Mouse (Mus musculus): ENCODE data around the gene Slc1a6. TPM values are rescaled to one million over a fixed set of nuclear protein-coding genes. Genes with fewer than 3 reads are reported as not detected.
"Not testable (repeated sequence)": the region's sequence is repeated elsewhere in the genome, so short reads cannot be mapped to it uniquely, and the experiment has no call there.

Gene Slc1a6
- not detected in 2 replicates for total RNA-seq (2017)

DNA sequence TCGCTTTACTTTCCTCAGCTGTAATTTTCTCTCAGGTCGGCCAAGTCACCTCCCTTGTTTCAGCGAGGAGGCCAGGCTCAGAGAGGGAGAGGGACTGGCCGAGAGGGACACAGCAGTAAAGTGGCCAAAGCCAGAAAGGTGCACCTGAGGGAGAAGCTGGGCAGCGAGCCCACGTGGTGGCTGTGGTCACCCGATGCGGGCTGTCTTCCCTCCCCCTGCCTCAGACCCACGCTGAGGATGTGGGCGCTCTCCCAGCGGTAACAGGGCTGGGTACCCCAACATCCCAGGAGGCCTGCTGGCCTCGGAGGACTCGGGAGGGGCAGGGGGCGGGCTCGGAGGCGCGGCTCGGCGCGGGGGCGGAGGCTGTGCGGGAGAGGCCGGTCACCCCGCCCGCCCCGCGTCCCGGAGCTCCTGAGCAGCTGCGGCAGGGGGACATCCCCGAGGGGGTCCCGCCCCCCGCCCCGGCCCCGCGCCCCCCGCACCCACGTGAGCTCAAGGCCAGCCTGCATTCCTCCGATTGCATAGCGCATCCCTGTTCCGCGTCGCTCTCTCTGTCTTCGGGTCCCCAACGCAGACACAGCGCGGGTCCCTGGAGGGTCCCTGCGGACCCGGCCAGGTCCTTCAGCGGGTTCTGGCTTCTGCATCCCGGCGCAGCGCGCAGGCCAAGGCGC is at the start of gene Slc1a6:
TSS of gene Slc1a6 (plus strand) at position 516 of the 671 bp plus-strand sequence.
- no peak for ATAC-seq (ENCODE audit: extremely low read depth, insufficient number of reproducible peaks, low FRiP score, poor library complexity, severe bottlenecking)

DNA sequence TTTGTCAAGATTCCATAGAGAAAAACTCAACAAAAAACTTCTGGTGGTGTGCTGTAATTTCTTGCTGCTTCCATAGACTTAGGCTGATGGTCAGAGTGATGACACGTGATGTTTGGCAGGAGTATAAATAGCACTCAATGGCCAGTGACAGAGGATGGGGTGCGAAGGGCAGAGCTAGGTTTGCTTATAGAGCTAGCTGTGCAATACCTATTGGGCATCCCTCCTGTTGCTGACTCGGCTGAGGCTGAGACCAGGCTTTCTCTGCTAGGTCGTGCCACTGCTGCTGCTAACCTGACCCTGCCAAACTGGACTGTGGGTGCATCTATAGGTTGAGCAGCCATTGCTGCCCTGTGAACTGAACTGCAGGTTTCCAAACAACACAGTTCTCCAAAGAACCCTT is 40.5 kb upstream of the Slc1a6 start:
- ATAC-seq (ENCODE audit: extremely low read depth, insufficient number of reproducible peaks, low FRiP score, poor library complexity, severe bottlenecking) = no peak

DNA sequence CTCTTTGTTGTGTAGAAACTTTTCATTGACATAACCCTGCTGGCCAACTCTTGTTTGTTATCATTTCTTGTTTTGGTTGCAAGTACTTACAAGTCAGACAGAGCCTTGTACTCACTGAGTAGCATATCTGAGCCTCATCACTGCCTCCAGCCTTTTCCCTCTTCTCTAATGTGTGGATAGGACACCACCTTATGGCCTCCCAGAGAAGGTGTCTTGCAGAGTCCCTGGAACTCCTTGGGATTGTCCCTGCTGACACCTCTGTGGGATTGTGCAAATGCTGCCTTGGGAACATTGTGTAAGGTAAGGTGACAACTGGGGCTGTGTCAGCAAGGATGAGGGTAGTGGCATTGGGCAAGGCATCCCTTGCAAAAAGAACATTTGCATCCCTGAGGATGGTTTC is 36.6 kb upstream of the Slc1a6 start:
- ATAC-seq (ENCODE audit: extremely low read depth, insufficient number of reproducible peaks, low FRiP score, poor library complexity, severe bottlenecking) = no peak

DNA sequence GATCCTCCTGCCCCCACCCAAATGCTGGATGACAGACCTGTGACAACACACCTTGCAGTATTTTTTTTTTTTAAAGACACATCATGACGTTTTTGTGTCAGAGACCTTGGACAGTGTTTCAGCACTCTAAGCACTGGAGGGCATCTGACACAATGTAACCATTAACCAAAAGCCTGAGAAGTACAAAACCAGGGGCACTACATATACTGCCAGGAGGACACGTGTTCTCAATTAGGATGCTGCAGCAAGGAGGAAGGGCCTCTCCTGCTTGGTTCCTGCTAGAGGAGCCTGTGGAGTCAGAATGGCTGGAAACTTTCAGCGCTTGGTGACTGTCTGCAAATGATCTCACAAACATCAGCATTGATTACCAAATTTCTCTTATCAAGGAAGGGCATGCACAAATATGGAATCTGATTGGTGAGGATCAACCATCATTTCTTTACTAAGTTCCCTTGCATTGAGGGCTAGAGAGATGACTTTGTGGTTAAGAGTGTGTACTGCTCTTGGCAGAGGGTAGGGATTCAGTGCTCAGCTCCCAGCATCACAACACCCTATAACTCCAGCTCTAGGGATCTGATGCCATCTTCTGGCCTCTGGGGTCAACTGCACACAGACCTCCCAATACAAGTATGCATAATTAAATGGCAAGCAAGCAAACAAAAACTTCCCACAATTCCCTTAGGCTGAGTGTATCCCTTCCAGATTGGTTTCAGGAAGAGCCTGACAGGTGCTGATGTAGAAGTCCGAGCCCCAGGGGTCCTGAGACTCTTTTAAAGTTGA is 34.7 kb upstream of the Slc1a6 start:
- no peak for ATAC-seq (ENCODE audit: extremely low read depth, insufficient number of reproducible peaks, low FRiP score, poor library complexity, severe bottlenecking)

DNA sequence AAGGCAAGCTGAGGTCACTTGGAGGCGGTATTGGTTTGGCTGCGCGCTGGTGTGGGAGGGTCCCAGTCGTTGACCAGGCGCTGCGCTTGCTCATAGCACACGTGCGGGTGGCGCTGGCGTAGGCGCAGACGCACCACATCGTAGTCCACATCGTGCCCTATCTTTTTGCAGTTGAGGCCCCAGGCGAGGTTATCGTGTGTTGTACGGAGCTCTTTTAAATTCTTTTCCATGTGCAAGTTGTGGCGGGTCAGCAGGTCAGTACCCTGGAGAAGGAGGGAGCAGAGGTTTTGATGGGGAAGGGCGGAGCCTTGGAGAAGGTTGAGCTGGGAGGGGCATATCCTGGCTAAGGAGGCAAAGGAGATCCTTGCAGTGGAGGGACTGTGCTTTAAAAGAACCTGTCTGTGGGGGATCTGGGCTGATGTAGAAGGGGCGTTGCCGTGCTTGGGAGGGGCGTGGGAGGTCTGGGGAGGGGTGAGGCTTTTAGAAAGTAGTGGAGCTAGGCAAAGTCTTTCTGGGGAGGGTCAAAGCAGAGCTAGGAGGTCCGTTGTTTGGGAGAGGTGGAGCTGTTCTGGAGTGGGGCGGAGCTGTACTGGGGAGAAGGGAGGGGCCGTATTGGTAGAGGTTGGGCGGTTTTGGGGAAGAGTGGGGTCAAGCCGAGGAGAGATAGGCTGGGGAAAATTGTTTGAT is 33.1 kb upstream of the Slc1a6 start:
- ATAC-seq (ENCODE audit: extremely low read depth, insufficient number of reproducible peaks, low FRiP score, poor library complexity, severe bottlenecking) = no peak

DNA sequence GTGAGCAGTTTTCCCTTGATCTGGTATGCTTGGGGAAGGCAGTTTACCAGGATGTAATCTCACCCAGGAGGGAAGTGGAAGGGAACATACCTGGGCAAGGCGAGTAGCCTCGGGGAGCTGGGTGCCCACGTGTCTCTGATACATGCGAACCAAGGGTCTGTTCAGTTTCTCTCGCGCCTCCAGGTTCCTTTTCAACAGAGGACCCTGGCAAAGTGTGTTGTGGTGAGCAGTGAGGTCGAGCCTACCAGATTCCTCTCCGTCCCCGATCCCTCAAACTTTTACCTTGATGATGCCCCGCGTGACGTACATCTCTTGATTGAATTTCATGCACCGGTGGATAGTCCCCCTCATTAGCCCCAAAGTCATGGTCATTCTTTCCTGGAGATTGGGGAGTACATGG is 32.1 kb upstream of the Slc1a6 start:
- ATAC-seq (ENCODE audit: extremely low read depth, insufficient number of reproducible peaks, low FRiP score, poor library complexity, severe bottlenecking) = no peak

DNA sequence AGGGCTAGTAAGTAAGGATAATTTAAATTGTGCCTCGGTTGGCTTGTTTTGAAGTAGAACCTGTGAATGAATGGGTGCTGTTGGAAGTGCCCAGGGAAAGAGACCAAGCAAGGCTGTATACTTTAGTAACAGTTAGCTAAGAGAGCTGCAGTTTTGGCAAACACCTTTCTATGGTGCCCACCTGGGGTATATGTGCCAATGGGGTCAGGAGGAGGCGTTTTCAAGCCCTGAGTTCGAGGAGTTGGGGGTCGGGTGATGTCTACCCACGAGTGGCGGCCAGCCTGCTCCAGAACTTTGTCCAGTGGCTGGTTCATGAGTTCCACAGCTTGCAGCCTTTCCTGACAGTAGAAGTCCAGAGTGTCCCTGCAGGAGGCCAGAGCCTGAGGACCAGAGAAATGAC is 31.4 kb upstream of the Slc1a6 start:
- no peak for ATAC-seq (ENCODE audit: extremely low read depth, insufficient number of reproducible peaks, low FRiP score, poor library complexity, severe bottlenecking)

DNA sequence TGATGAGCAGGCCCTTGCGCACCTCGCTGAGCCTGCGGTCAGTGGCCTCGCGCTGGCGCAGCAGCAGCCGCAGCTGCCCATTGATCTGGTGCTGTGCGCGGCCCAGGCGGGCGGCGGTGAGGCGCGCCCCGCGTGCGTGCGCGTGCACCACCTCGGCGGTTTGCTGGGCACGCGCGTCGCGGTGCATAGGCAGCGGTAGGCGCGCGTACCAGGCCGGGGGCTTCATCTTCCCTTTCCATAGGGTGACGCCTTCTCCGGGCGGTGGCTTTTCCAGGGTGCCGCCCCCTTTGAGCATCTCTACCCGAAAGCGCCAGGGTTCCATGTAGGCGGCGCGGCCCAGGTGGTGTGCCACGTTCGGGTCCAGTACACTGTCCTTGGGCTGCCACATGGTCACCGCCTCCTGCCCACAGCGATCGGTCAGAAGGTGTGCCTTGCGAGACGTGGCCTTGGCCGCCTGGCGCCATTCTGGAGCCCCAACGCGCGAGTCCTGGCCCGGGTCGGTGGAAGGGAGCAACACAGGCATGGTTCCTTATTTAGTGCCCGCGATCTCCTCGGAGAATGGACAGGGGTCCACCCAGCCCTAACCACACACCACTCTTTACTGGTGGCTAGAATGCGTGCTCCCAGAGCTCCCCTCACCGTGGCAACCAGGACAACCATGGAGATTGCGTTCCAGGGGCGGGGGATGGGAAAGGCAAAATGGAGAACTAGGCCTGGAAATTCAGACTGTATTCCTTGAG is 27.7 kb upstream of the Slc1a6 start, which contains the start of gene Ccdc105:
TSS of gene Ccdc105 (minus strand) at position 614 of the 740 bp plus-strand sequence.
- no peak for ATAC-seq (ENCODE audit: extremely low read depth, insufficient number of reproducible peaks, low FRiP score, poor library complexity, severe bottlenecking)

DNA sequence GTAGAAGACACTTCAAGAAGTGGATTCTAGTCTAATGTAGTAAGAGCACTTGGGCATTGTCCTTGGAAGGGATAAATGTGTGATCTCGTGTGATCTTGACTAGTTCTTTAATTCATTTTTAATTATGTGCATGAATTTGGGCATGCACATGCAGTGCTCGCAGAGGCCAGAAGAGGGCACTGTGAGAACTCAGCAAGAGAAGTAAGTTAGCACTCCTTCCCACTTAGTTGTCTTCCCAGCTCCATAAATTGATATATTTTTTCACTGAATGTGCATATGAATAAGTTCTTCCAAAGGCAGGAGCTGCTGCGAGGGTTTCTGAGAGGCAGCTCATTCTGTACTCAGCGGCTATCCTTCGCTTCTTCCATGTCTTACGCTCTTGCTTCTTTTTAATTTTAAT is 24.3 kb upstream of the Slc1a6 start:
- no peak for ATAC-seq (ENCODE audit: extremely low read depth, insufficient number of reproducible peaks, low FRiP score, poor library complexity, severe bottlenecking)

DNA sequence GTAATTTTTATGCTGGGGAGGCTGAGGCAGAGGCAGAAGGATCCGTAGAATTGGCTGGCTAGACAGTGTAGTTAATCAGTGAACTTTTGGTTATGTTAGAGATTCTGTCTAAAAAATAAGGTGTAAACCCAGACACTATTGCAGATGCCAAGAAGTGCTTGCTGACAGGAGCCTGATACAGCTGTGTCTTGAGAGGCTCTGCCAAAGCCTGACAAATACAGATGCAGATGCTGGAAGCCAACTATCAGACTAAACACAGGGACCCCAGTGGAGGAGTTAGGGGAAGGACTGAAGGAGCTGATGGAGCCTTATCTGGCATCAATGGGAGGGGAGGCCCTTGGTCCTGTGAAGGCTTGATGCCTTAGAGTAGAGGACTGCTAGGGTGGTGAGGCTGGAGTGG is 14.7 kb upstream of the Slc1a6 start:
- no peak for ATAC-seq (ENCODE audit: extremely low read depth, insufficient number of reproducible peaks, low FRiP score, poor library complexity, severe bottlenecking)

DNA sequence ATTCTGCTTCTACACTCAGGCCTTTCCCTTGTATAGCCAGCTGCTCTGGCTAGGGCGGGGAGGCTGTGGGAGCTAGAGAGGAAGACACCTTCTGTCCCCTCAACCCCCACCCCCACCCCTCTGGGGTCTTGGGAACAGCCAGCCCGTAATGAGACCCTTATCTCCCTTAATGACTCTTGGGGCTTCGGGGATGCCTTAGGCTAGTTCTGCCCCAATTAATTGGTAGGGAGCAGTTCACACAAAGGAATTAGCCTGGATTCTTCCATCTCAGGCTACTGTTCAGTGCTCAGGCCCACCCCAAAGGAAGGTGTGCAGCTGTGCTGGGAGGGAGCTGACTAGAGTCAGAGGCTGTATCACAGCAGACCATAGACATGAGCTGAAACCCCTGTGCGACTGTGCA is 4.5 kb upstream of the Slc1a6 start:
- ATAC-seq (ENCODE audit: extremely low read depth, insufficient number of reproducible peaks, low FRiP score, poor library complexity, severe bottlenecking) = no peak

DNA sequence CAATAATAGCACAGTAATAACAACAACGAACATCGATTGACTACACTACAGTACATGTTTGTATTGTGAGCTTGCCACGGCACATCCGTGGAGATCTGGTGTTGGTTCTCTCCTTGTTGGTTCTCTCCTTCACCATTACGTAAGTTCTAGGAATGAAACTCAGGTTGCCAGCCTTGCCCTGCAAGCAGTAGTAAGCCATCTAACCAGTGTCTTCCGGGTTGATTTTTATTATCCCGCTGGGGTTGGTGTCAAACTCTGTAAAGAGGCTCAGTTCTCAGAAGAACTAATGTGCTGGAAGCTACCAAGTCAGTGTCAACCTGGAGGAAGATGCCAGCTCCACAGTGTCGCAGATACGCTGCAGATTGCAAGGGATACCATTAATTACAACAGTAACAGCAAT is 769 bp upstream of the Slc1a6 start:
- ATAC-seq (ENCODE audit: extremely low read depth, insufficient number of reproducible peaks, low FRiP score, poor library complexity, severe bottlenecking) = no peak

DNA sequence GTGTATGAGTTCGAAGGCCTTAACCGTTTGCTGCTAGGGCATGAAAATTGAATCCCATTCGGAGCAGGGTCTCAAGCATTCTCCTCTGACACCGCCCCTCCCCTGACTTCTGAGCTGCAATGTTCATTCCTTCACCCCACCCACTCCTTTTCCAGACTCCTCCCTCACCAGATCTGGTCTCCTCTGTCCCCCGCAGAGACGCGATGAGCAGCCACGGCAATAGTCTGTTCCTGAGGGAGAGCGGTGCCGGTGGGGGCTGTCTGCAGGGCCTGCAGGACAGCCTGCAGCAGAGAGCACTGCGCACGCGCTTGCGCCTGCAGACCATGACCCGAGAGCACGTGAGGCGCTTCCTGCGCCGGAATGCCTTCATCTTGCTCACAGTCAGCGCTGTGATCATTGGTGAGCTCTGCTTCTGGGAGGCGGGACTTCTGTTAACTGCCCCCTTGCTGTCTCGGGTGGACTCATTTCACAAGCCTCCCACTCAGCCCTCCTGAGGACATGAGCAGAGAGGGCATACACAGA is 7.3 kb downstream of the Slc1a6 start:
- no peak for ATAC-seq (ENCODE audit: extremely low read depth, insufficient number of reproducible peaks, low FRiP score, poor library complexity, severe bottlenecking)

DNA sequence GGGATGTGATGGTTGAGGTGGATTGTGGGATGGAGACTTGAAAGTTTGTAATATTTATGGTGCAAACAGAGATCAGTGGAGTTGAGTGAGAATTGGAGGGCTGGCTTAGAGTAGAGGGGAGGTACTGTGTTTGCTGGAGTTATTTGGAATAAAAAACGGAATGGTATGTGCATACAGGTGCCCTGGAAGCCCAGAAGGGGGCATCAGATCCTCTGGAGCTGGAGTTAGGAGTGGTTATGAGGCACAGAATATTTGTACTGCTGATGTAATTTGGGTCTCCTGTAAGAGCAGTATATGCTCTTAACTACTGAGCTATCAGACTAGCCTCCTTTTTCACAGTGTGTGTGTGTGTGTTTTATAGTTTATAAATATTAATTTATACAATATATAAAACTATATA is 10.3 kb downstream of the Slc1a6 start:
- ATAC-seq (ENCODE audit: extremely low read depth, insufficient number of reproducible peaks, low FRiP score, poor library complexity, severe bottlenecking) = no peak

DNA sequence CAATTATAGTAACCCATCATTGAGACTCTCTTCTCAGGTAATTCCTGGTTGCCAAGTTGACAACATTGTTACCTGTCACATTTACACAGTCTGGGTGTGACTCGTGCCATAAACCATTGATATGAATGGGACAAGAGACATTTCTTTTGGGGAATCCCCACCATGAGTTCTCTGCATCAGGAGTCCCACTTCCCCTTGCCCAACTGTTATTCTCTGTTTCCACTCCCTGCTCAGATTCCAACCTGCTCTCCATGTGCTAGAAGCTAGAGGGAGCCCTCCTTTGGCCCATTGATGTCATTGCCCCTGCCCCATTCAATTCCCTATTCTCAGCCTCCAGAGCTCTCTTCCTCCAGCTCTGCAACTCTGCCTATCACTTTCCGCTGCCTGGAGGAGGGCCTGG is 21.2 kb downstream of the Slc1a6 start:
- no peak for ATAC-seq (ENCODE audit: extremely low read depth, insufficient number of reproducible peaks, low FRiP score, poor library complexity, severe bottlenecking)

DNA sequence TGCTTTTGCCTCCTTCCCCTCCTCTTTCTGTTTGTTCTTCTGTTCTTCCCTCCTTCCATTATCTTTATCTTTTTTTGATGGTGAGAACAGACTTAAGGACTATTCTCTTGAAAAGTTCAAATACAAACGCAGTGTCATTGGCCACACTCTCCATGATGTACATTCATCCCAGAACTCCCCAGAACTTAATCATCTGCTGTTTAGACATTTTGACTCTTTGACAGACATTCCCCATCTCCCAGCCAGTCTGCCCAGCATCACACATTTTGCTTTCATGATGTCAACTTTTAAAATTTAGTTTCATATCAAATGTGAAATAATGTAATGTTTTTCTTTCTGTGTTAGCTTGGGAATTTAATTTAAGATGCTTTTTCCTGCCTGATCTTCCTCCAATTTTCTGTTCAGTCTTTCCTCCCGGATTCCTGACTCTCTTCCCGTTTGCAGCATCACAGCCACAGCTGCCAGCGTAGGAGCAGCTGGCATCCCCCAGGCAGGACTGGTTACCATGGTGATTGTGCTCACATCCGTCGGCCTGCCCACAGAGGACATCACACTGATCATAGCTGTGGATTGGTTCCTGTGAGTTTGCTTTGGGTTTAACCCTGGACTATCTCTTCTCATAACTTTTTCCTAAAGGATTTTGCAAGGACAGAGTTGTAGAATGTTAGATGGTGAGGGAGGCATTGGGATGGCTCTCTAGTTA is 32.2 kb downstream of the Slc1a6 start:
- ATAC-seq (ENCODE audit: extremely low read depth, insufficient number of reproducible peaks, low FRiP score, poor library complexity, severe bottlenecking) = no peak

DNA sequence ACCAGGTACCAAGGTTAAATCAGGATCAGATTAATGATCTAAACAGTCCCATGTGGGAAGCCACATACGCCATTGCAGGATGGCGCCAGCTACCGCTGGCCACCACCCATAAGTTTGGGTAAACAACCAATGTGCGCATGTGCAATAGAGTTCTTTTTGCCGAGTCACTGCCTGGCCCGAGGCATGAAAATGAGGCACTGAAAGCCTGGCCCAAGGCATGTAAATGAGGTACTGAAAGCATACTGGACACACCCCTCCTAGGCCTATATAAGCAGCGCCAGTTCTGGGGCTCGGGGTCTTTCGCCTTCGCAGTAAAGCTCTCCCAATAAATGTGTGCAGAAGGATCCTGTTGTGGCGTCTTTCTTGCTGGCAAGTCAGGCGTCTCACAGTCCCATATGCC is 60.2 kb downstream of the Slc1a6 start:
- not testable (repeated sequence) for ATAC-seq (ENCODE audit: extremely low read depth, insufficient number of reproducible peaks, low FRiP score, poor library complexity, severe bottlenecking)

DNA sequence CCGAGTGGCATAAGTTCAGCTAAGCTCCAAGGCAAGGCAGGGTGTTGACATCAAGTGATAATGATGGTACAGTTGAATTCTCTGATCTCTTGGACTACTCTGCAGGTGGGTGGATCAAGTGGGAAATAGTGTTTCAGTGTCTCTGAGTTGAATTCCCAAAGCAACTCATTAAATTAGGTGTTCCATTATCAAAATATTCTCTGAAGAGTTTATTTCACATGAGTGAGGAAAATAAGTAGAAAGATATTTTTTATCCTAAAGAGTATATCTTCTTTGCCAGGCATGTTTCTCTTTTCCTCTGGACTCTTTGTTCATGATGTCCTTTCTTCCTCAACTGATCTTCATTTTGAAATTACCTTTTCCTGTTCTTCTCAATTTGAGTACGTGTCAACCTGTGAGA is 71.8 kb downstream of the Slc1a6 start, which contains the start of gene Olfr1356:
TSS of gene Olfr1356 (minus strand) at position 101 of the 400 bp plus-strand sequence.
- no peak for ATAC-seq (ENCODE audit: extremely low read depth, insufficient number of reproducible peaks, low FRiP score, poor library complexity, severe bottlenecking)
